ENCODE assay signal across 8 mouse cellular contexts in genomic region chrX:42540756-42541053, GRCm38 (mm10). TPM values are rescaled to one million over a fixed set of nuclear protein-coding genes. Genes with fewer than 3 reads are reported as not detected.
DNase-seq lines count a peak whose midpoint lies in the region; ATAC-seq and TF ChIP-seq lines count a peak whose summit lies in the region.

No protein-coding gene starts in this region.

- H3K4me3 ChIP-seq in MEL (ENCODE audit: control insufficient read depth in 1 of 2, insufficient read depth in 1 of 2, low read depth in 2 of 2, low read length in 2 of 2): peak overlapping the region in 1 of 2 experiments; percentile 95; a peak in 2 of 4 replicates
- no peak overlapping the region for H3K4me3 ChIP-seq in forebrain, embryonic 16.5 days (replicated peaks; ENCODE audit: low read length)
- H3K4me3 ChIP-seq in hindbrain, embryonic 10.5 days: 0 out of 2 replicates have a peak overlapping the region, but pooled peaks have one; percentile 18

- H3K36me3 ChIP-seq in MEL (ENCODE audit: control insufficient read depth in 1 of 2, insufficient read depth in 2 of 2, low read length in 2 of 2): no peaks in the 10 kb centered on the region
- no peaks in the 10 kb centered on the region for H3K36me3 ChIP-seq in forebrain, embryonic 16.5 days (ENCODE audit: control insufficient read depth, insufficient read depth)
- no peaks in the 10 kb centered on the region for H3K36me3 ChIP-seq in hindbrain, embryonic 10.5 days

- TF ChIP-seq CTCF in MEL (IDR thresholded peaks at IDR 0.05 in 2 of 3, conservative IDR thresholded peaks at IDR 0.05 in 1 of 3; ENCODE audit: control insufficient read depth in 1 of 3, insufficient read depth in 1 of 3, low read depth in 2 of 3, low read length in 3 of 3, poor library complexity in 1 of 3, severe bottlenecking in 1 of 3): peak; percentile 44 to 63 (median 50)

- H3K4me2 ChIP-seq in forebrain, embryonic 16.5 days (ENCODE audit: low read length): no peak overlapping the region

- H3K9me3 ChIP-seq in MEL (replicated peaks; ENCODE audit: insufficient read depth, low read length): no peaks in the 10 kb centered on the region
- H3K9me3 ChIP-seq in forebrain, embryonic 16.5 days (ENCODE audit: control insufficient read depth, low read length): no peaks in the 10 kb centered on the region
- no peaks in the 10 kb centered on the region for H3K9me3 ChIP-seq in hindbrain, embryonic 10.5 days

- no peak for TF ChIP-seq POLR2A in MEL (IDR thresholded peaks at IDR 0.05; ENCODE audit: control insufficient read depth in 1 of 2, insufficient read depth in 1 of 2, low read depth in 1 of 2, low read length in 2 of 2, poor library complexity in 1 of 2)

- H3K27ac ChIP-seq in MEL (ENCODE audit: control insufficient read depth, low read depth, low read length): no peak overlapping the region
- H3K27ac ChIP-seq in forebrain, embryonic 16.5 days (ENCODE audit: low read length): no peak overlapping the region; the same call in 1 of the 2 replicates
- no peak overlapping the region for H3K27ac ChIP-seq in hindbrain, embryonic 10.5 days

- WGBS in forebrain, embryonic 16.5 days: 20% methylated on average over 5 of the region's 5 CpGs
- WGBS in hindbrain, embryonic 10.5 days: 47% methylated on average over 5 of the region's 5 CpGs

- no peaks in the 10 kb centered on the region for H3K27me3 ChIP-seq in MEL (ENCODE audit: control insufficient read depth in 1 of 2, insufficient read depth in 2 of 2, low read length in 2 of 2)
- H3K27me3 ChIP-seq in forebrain, embryonic 16.5 days (replicated peaks; ENCODE audit: control insufficient read depth, insufficient read depth, low read length): no peaks in the 10 kb centered on the region
- no peaks in the 10 kb centered on the region for H3K27me3 ChIP-seq in hindbrain, embryonic 10.5 days (ENCODE audit: insufficient read depth, poor library complexity, severe bottlenecking)

- ATAC-seq in forebrain, embryonic 16.5 days: peak; percentile 68

- peak; percentile 62 for TF ChIP-seq RAD21 in MEL (IDR thresholded peaks at IDR 0.05; ENCODE audit: low read depth, low read length)

- TF ChIP-seq EP300 in MEL (IDR thresholded peaks at IDR 0.05; ENCODE audit: low read depth in 1 of 2, low read length in 2 of 2): no peak

- H3K9ac ChIP-seq in MEL (ENCODE audit: control insufficient read depth, low read depth, low read length, poor library complexity, severe bottlenecking): no peak overlapping the region
- no peak overlapping the region for H3K9ac ChIP-seq in forebrain, embryonic 16.5 days (replicated peaks; ENCODE audit: low read depth, low read length)

- H3K79me2 ChIP-seq in MEL (ENCODE audit: control insufficient read depth, insufficient read depth, low read length, poor library complexity): no peaks in the 10 kb centered on the region

- H3K4me1 ChIP-seq in MEL (ENCODE audit: control insufficient read depth in 1 of 2, insufficient read depth in 2 of 2, low read length in 2 of 2): no peaks in the 10 kb centered on the region; a peak in 1 of 4 replicates
- H3K4me1 ChIP-seq in forebrain, embryonic 16.5 days (replicated peaks; ENCODE audit: control insufficient read depth, insufficient read depth, low read length): no peaks in the 10 kb centered on the region; the same call in 1 of the 2 replicates
- no peaks in the 10 kb centered on the region for H3K4me1 ChIP-seq in hindbrain, embryonic 10.5 days (replicated peaks)

- DNase-seq in MEL (ENCODE audit: low read depth, low spot score): peak; percentile 78
- peak; percentile 77 to 87 for DNase-seq in cerebellum, adult 18-20 months
- peak; percentile 26 for DNase-seq in hindbrain, embryonic 10.5 days (ENCODE audit: low spot score)
- peak; percentile 56 for DNase-seq in layer of hippocampus, adult 9-10 months (ENCODE audit: low spot score)
- peak; percentile 71 for DNase-seq in lung, postnatal 10 days
- DNase-seq in retina, embryonic 14.5 days (ENCODE audit: low spot score): peak; percentile 86
- DNase-seq in urinary bladder, postnatal 10 days (ENCODE audit: low spot score): peak; percentile 9

TF ChIP-seq in MEL, 35 proteins besides CTCF, POLR2A, EP300 and RAD21:
- TF ChIP-seq MXI1 (IDR thresholded peaks at IDR 0.05; ENCODE audit: low read depth, low read length): no peak
- no peak for TF ChIP-seq KAT2A (conservative IDR thresholded peaks at IDR 0.05; ENCODE audit: low read depth, low read length)
- no peak for TF ChIP-seq CHD1 (IDR thresholded peaks at IDR 0.05; ENCODE audit: low read depth, low read length)
- no peak for TF ChIP-seq MAX (IDR thresholded peaks at IDR 0.05; ENCODE audit: low read length)
- TF ChIP-seq ZC3H11A (IDR thresholded peaks at IDR 0.05; ENCODE audit: low read depth, low read length): peak; percentile 37
- no peak for TF ChIP-seq USF1 (IDR thresholded peaks at IDR 0.05; ENCODE audit: low read depth, low read length)
- peak; percentile 58 for TF ChIP-seq SMC3 (IDR thresholded peaks at IDR 0.05; ENCODE audit: low read depth, low read length)
- TF ChIP-seq POLR2AphosphoS2 (IDR thresholded peaks at IDR 0.05; ENCODE audit: low read length): no peak
- TF ChIP-seq TAL1 (IDR thresholded peaks at IDR 0.05; ENCODE audit: low read length): no peak
TF ChIP-seq in MEL: peak in this region for 2.

RNA-seq across cellular contexts. Expression of gene Sh2d1a, which starts 38.5 kb away (rescaled TPM):
- not detected in 2 replicates for total RNA-seq in MEL (2012; rRNA removed)
- polyA plus RNA-seq in MEL (2012; ENCODE audit: insufficient read depth in 1 of 2, insufficient read length in 2 of 2, low read depth in 1 of 2, low replicate concordance in 2 of 2, missing spikeins in 1 of 2): not detected
- polyA plus RNA-seq in forebrain, embryonic 16.5 days (2015; fragmentation: Nextera tagmentation; extraction: Ambion mirVana): 3.9 TPM in 2 replicates
- polyA plus RNA-seq in hindbrain, embryonic 10.5 days (2016; fragmentation: Nextera tagmentation; extraction: Ambion mirVana): 0.10 and 0.31 TPM in 2 replicates

RNA-seq across cellular contexts. Expression of gene Tex13c2, which starts 51.2 kb away (rescaled TPM):
- total RNA-seq in MEL (2012; rRNA removed): not detected in 2 replicates
- polyA plus RNA-seq in MEL (2012; ENCODE audit: insufficient read depth in 1 of 2, insufficient read length in 2 of 2, low read depth in 1 of 2, low replicate concordance in 2 of 2, missing spikeins in 1 of 2): not detected
- polyA plus RNA-seq in forebrain, embryonic 16.5 days (2015; fragmentation: Nextera tagmentation; extraction: Ambion mirVana): not detected in 2 replicates
- polyA plus RNA-seq in hindbrain, embryonic 10.5 days (2016; fragmentation: Nextera tagmentation; extraction: Ambion mirVana): not detected in 2 replicates

Comparison
In these comparisons a context has a peak if more than half of its experiments do, and no peak if none do; other contexts are left out.
1. DNase-seq: peak in every context shown above with its lines; median percentile 86 in retina, embryonic 14.5 days; 82 in cerebellum, adult 18-20 months; 78 in MEL; 71 in lung, postnatal 10 days; 56 in layer of hippocampus, adult 9-10 months; 26 in hindbrain, embryonic 10.5 days; 9 in urinary bladder, postnatal 10 days.